Mouse (Mus musculus) lung, postnatal 0 days (tissue): ENCODE measurements around the gene Ear14. TPM values are rescaled to one million over a fixed set of nuclear protein-coding genes. Genes with fewer than 3 reads are reported as not detected.
"Not testable (repeated sequence)": the region's sequence is repeated elsewhere in the genome, so short reads cannot be mapped to it uniquely, and the experiment has no call there.

Source experiments
- ATAC-seq: fragments of 200-750 bp; cut with Nextera tagmentation; 2 replicates; pipeline ENCODE4 v1.8.0; 2017; ENCODE audit warnings: moderate library complexity
- DNase-seq: peaks from one replicate; pipeline ENCODE4 v3.0.0-alpha.2; 2016; ENCODE audit warnings: low spot score
- H3K27ac ChIP-seq: fragments of 300-500 bp; sonication (generic); 2 replicates; pipeline ENCODE4 v1.5.1; 2014; ENCODE audit warnings: antibody characterized with exemption, mild to moderate bottlenecking, low read length, mixed read lengths
- H3K27me3 ChIP-seq: fragments of 300-500 bp; sonication (generic); replicated peaks from 2 replicates; pipeline ENCODE4 v1.6.1; 2014; ENCODE audit warnings: low read length, mixed read lengths; ENCODE audit not compliant: insufficient read depth
- H3K36me3 ChIP-seq: fragments of 300-500 bp; sonication (generic); 2 replicates; pipeline ENCODE4 v1.6.1; 2014; ENCODE audit warnings: low read length, mixed read lengths; ENCODE audit not compliant: insufficient read depth
- H3K4me1 ChIP-seq: fragments of 300-500 bp; sonication (generic); 2 replicates; pipeline ENCODE4 v1.6.1; 2014; ENCODE audit warnings: antibody characterized with exemption, low read depth, low read length, mixed read lengths; ENCODE audit not compliant: insufficient read depth
- H3K4me2 ChIP-seq: fragments of 300-500 bp; sonication (generic); replicated peaks from 2 replicates; pipeline ENCODE4 v1.6.1; 2014; ENCODE audit warnings: low read depth, mild to moderate bottlenecking, low read length, moderate library complexity, mixed read lengths
- H3K4me3 ChIP-seq: fragments of 300-500 bp; sonication (generic); 2 replicates; pipeline ENCODE4 v1.5.1; 2014; ENCODE audit warnings: low read depth, low read length
- H3K9ac ChIP-seq: fragments of 300-500 bp; sonication (generic); replicated peaks from 2 replicates; pipeline ENCODE4 v1.6.1; 2014; ENCODE audit warnings: low read depth, mild to moderate bottlenecking
- H3K9me3 ChIP-seq: fragments of 300-500 bp; sonication (generic); 2 replicates; pipeline ENCODE4 v1.6.1; 2016; ENCODE audit warnings: low read length, mixed read lengths
- CTCF ChIP-seq: IDR thresholded peaks from 2 replicates; pipeline ENCODE4 v1.5.1; 2016; ENCODE audit warnings: antibody characterized with exemption, mild to moderate bottlenecking
- EP300 ChIP-seq: IDR thresholded peaks from 2 replicates; pipeline ENCODE4 v1.6.1; 2016; ENCODE audit warnings: antibody characterized with exemption, mild to moderate bottlenecking, control low read depth
- WGBS: fragments of 180-500 bp; shearing (Covaris S2); extraction: QIAGEN DNeasy Blood & Tissue Kit; methylation state at CpG from one replicate; pipeline ENCODE4 v1.1.7; 2014; 5-methylcytosine and 5-hydroxymethylcytosine counted together
- polyA plus RNA-seq: library from polyadenylated mRNA; unstranded; fragments of >200 nt; fragmentation: Nextera tagmentation; extraction: Ambion mirVana; gene quantifications from 2 replicates; pipeline ENCODE4 v1.2.1, GENCODE M21; 2015

Gene Ear14
- polyA plus RNA-seq, 1 experiment from 2014 or later = not detected

- ATAC-seq (no peak), DNase-seq (no peak)
- Histone ChIP-seq H3K4me2 (no peak overlapping the region), H3K4me1 (no peaks in the 10 kb centered on the region), H3K9me3 (no peaks in the 10 kb centered on the region), H3K27ac (no peak overlapping the region), H3K9ac (no peak overlapping the region), H3K36me3 (no peaks in the 10 kb centered on the region), H3K27me3 (no peaks in the 10 kb centered on the region), H3K4me3 (no peak overlapping the region)
- TF ChIP-seq EP300 (no peak), CTCF (no peak)
- WGBS = 76% methylated on average over 1 of the region's 1 CpGs
These were observed 44.5 kb downstream of the Ear14 start for GRCm38 (mm10) chr14:51247736-51248135.

- Histone ChIP-seq H3K27ac (no peak overlapping the region), H3K27me3 (no peaks in the 10 kb centered on the region), H3K9me3 (no peaks in the 10 kb centered on the region), H3K4me1 (no peaks in the 10 kb centered on the region), H3K4me3 (no peak overlapping the region), H3K4me2 (no peak overlapping the region), H3K36me3 (no peaks in the 10 kb centered on the region), H3K9ac (no peak overlapping the region)
- WGBS = 60% methylated on average over 3 of the region's 3 CpGs
- TF ChIP-seq CTCF (no peak), EP300 (no peak)
- no peak for DNase-seq
- no peak for ATAC-seq
These were observed 47.2 kb downstream of the Ear14 start for GRCm38 (mm10) chr14:51250348-51250747.

- not testable (repeated sequence) for DNase-seq, H3K9ac ChIP-seq, H3K4me1 ChIP-seq, H3K4me2 ChIP-seq, H3K9me3 ChIP-seq, ATAC-seq, H3K27me3 ChIP-seq, H3K27ac ChIP-seq, H3K4me3 ChIP-seq, H3K36me3 ChIP-seq
These were observed 49.0 kb downstream of the Ear14 start for GRCm38 (mm10) chr14:51252206-51252605.

- Histone ChIP-seq H3K27me3 (no peaks in the 10 kb centered on the region), H3K9ac (no peak overlapping the region), H3K4me2 (no peak overlapping the region), H3K4me3 (no peak overlapping the region), H3K4me1 (no peaks in the 10 kb centered on the region), H3K36me3 (no peaks in the 10 kb centered on the region), H3K27ac (no peak overlapping the region), H3K9me3 (no peaks in the 10 kb centered on the region)
- DNase-seq (no peak), ATAC-seq (no peak)
- 93% methylated on average over 1 of the region's 1 CpGs for WGBS
- no peak for TF ChIP-seq CTCF
- TF ChIP-seq EP300 = no peak
These were observed 50.4 kb downstream of the Ear14 start for GRCm38 (mm10) chr14:51253569-51253968.

Other genes starting within 250 kb of the Ear14 start
- 0.80 and 1.2 TPM in 2 replicates for gene Pnp2, start 247.4 kb upstream of the Ear14 start, polyA plus RNA-seq
- 0.14 TPM in 1 of 2 replicates, not detected in the other for gene Rnase10, start 195.6 kb upstream of the Ear14 start, polyA plus RNA-seq
- gene Rnase9, start 161.5 kb upstream of the Ear14 start, polyA plus RNA-seq = not detected in 2 replicates
- not detected in 2 replicates for gene Rnase11, start 153.2 kb upstream of the Ear14 start, polyA plus RNA-seq
- 0.27 and 0.55 TPM in 2 replicates for gene Rnase12, start 145.7 kb upstream of the Ear14 start, polyA plus RNA-seq
- gene Olfr750, start 129.0 kb upstream of the Ear14 start, polyA plus RNA-seq = 0.05 and 0.10 TPM in 2 replicates
- 423 and 443 TPM in 2 replicates for gene Rnase4, start 112.3 kb upstream of the Ear14 start, polyA plus RNA-seq
- 41.5 and 45.4 TPM in 2 replicates for gene Ang, start 112.2 kb upstream of the Ear14 start, polyA plus RNA-seq
- gene Eddm3b, start 89.0 kb upstream of the Ear14 start, polyA plus RNA-seq = 0.08 and 0.15 TPM in 2 replicates
- gene Rnase6, start 79.5 kb upstream of the Ear14 start, polyA plus RNA-seq = 2.9 and 3.2 TPM in 2 replicates
- 0.70 and 0.74 TPM in 2 replicates for gene Rnase1, start 56.6 kb upstream of the Ear14 start, polyA plus RNA-seq
- 0.16 TPM in 1 of 2 replicates, not detected in the other for gene Rnase2b, start 41.1 kb upstream of the Ear14 start, polyA plus RNA-seq
- gene Ang2, start 4.2 kb upstream of the Ear14 start, polyA plus RNA-seq = not detected in 2 replicates
- not detected in 2 replicates for gene Rnase2a, start 52.7 kb downstream of the Ear14 start, polyA plus RNA-seq
- gene Gm7247, start 158.4 kb downstream of the Ear14 start, polyA plus RNA-seq = not detected in 2 replicates
- not detected in 2 replicates for gene Vmn2r88, start 207.4 kb downstream of the Ear14 start, polyA plus RNA-seq
- gene Vmn2r89, start 248.5 kb downstream of the Ear14 start, polyA plus RNA-seq = not detected in 2 replicates